Mouse (Mus musculus) spleen, postnatal 14 days (tissue): ENCODE measurements around the gene Tiparp.

Source experiments
- DNase-seq, 2 experiments: peaks; one replicate each; pipeline ENCODE4 v3.0.0; 2021 to 2022; ENCODE audit warnings: low spot score in 2 of 2

Tiparp gene

DNA sequence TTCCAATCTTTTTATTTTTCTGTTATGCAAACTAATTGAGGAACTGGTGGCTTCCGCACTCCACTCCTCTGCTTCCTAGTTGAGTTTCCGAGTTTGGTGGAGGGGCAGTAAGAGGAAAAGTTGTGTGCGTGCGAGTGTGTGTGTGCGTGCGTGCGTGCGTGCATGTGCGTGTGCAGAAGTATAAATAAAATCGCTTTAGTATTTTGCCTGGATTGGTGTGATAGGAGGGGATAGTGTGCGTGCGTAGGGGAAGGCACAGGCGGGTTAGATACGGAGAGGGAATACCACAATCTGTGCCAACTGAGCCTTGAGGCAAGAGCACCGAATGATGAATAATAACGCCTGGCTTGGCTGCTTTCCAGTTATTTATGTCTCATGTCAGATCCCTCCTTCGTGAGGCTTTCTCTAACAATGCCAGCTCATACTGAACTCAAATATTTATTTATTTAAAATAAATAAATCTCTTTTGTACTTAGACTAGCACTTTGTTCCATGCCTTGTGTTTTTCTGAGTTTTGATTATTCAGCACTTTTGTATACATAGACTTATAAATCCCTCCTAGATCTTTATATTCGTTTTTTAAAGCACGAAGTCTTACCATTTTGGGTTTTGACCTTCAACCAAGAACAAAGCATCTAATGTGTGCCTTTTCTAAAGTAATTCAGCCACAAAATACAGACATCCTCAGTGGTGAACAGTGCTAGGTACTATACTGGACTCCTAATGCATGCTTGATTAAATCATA, 1.4 kb downstream of the Tiparp start:
- DNase-seq, result no peak

DNA sequence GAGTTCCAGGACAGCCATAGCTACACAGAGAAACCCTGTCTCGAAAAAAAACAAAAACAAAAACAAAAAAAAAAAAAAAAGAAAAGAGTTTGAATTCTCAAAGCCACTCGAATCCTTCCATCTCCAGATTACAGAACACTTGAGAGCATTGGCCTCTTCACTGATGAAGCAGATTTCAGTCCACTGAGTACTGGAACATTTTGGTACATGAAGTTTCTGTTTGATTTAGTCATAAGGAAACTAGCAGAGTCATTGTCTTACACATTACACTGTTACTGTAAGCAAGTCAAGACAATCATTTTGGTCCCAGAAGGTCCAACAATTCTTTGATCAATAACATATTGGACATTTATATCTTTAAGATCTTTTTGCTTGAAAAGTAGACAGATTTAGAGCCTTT, 4.8 kb downstream of the Tiparp start:
- no peak for DNase-seq

DNA sequence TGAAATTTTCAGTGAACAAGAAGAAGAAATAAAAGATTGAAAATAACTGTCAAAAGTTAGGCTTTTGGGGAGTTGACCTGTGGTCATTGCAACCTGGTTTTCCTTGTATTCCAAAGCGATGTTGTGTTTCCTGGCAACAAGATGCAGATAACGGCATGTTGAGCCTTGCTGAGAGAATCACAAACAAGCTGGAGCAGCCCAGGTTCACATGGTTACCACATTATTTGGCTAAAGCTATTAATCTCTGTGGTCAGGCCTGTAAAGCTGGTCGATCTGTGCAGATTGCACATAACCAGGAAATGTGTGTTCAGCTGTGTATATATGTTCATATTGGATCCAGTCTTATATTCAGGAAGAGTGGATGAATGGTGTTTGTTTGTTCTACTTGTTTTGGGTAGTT, 5.4 kb downstream of the Tiparp start:
- DNase-seq, result no peak

DNA sequence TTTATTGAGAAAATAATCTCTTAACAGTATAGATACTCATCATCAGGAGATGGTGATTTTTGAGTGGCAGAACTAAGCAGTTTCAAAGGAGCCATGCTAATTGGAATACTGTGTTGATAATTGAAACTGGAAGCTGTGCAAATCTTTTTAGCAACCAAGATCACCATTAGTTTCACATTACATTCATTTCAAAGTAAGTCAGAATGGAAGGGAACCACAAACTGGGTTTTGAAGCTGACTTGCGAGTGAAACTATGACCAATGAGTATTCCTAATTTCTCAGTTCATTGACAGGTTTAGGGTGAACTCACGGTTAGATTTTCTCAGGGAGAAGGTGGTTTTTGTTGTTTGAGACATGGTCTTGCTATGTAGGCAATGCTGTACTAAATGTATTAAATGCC, 6.3 kb downstream of the Tiparp start:
- no peak for DNase-seq

DNA sequence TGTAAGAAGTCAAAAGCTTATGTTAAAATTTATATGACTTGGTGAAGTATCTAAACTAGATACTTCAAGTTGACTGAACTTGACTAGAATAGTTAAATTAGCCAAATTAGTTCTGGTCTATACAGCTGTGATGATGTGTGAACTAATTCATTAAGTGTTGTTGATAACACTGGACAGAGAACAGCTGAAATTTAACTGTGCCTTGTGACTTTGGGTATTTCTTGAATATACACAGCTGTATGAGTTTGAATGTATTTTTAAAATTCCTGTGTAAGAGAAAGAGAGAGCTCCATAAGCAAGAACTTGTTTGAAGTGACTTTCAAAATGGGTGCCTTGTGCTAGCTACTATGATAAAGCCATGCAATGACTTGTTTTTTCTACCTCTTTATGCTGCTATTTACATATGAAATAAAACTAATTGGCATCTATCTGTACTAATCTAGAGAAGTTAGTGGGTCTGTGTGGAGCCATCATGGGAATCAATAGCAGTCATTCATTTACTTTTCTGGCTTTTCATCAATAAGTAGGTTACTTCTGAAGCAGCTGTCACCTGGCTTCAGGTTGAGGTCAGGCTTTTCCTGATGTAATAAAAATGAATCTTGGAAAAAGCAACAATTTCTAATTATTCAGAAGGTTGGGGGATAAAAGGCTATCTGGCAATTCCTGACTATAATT, 7.0 kb downstream of the Tiparp start:
- no peak for DNase-seq

DNA sequence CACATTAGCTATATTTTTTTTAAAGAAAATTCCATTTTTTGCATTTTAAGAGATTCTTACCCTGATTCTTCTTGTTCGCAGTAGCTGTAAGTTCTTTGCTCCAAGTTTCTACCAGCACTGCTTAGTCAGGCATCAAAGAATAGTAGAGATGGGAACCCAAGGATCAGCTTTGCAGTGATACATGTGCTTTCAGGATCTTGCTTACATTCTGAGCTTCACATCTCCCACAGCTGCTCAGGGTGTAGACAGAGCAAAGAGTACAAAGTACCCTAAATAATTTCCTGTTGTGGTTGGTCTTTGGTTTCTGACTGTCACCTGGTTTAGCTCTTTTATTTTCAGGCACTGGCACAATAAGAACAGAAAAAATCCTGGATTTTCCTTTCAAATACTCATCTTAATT, 9.1 kb downstream of the Tiparp start:
- no peak for DNase-seq

DNA sequence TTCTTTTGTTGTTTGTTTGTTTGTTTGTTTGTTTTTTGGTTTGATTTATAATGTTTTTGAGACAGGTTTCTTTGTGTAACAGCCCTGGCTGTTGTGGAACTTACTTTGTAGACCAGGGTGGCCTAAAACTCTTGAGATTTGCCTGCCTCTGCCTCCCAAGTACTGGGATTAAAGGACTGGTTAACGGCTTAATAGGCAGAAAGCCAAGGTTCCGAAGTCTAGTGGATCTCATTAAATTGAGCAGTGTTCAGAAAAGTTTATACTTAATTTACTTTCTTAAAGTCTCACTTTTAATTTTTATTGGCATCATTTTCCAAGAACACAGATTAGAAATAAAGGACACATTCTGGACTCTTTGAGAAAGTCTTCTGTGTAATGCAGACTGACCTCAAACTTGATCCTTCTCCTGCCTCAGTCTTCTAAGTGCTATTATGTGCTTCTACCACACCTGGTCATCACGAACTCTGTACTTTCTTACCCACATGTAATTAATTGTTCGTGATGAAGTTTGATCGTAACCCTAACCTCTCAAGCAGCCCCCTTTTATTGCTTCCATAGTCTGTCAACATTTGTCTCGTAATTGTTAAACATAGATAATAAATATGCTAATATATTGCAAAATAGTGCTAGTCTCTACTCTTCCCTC, 12.8 kb downstream of the Tiparp start:
- DNase-seq, result no peak

DNA sequence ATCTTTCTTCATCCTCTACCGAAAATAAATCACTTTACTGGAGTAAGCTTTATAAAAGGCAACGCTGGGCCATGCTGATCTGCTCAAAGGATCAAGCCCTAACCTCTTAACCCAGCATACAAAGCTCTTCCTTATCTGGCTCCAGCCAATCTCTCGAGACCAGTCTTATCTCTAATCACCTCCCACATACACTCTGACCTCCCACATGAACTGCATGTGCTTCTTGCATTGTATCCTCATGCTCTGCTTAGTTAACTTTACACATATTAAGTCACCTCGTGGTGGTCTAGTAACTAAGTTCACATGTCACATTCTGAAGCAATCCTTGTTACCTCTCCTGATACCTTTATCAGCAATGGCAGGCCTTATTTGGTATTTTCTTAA, 13.3 kb downstream of the Tiparp start:
- no peak for DNase-seq

DNA sequence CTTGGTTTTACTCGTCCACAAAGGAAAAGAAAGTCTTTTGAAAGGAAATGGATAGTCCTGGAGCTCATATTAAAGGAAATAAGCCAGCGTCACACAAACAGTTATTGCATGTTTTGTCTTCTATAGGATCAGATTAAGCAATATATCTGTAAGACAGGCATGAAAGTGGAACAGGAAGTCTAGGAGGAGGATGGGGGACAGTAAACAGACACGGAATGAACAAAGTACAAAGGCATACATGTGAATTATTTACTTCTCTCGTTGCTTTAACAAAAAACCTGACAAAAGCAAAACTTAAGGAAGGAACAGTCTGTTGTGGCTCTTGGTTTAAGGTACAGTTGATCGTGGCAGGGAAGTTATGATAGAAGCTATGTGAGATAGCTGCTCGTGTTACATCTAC, 21.6 kb downstream of the Tiparp start:
- DNase-seq, result no peak

DNA sequence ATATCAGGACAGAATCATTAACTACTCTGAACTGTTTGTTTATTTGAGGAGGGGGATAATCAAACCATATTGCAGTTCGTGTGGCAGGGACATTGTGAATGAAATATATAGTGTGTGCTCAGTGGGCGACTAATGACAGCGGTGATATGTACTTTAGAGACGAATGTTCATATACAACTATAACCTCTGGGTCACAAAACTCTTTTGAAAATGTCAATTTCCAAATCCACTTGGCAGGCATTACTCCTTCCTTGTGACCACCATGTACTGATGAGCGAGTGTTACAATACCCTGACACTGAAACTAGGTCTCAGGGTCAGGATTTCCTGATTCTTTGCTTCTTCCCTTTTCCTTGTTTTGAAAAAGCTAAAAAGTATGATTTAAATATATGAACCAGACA, 22.9 kb downstream of the Tiparp start:
- DNase-seq, result no peak

DNA sequence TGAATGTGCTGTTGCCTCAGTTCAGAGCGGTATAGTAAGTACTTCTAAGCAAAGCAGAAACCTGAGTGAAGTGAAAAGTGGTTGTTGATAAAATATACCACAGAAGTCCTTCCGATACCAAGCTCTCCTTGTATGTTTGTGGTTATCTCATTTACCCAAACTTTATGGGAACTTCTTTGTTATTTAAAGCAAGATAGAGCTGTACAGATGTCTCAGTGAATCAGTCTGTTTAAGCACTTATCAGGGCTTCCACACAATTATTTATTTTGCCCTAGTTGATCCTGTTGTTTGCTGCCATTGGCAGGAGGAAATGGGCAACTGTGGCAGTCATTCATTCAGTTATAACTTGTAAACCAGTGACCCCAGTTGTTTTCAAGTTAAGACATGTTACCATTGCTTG, 26.4 kb downstream of the Tiparp start:
- no peak for DNase-seq

DNA sequence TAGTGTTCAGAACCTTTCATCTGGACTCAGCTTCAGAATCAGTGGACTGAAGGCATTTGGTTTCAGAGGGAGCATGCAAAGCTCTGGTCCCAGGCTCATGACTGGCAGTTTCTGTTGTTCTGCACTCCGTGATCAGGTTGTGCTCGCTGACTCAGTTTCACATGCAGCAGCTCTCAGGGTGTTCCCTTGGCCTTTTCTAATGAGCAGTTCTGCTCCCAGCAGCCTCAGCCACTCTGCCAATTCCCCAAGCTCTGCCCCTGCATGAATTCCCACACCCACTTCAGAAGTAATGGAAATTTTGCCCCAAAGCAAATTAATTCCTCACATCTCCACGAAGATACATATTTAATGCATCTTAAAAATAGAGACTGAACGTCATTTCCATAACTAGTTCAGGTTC, 30.5 kb downstream of the Tiparp start:
- no peak for DNase-seq

DNA sequence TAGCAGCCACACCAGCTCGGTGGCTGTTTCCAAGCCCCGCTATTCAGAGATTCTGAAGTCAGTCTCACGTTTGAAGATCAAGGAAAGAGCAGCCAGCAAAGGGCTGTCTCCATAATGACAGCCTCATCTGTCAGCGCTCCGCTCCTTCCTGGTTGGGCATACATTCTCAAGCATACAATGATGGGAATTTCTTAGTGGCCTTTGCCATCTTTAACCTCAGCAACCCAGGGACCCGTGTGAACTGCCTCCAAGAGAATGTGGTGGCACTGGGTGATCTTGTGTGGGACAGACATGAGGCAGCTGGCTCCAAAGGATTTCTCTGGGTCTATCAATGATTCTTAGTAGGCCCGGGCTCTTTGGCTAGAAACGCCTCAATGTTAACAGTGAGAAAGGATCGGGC, 34.0 kb downstream of the Tiparp start:
- no peak for DNase-seq

DNA sequence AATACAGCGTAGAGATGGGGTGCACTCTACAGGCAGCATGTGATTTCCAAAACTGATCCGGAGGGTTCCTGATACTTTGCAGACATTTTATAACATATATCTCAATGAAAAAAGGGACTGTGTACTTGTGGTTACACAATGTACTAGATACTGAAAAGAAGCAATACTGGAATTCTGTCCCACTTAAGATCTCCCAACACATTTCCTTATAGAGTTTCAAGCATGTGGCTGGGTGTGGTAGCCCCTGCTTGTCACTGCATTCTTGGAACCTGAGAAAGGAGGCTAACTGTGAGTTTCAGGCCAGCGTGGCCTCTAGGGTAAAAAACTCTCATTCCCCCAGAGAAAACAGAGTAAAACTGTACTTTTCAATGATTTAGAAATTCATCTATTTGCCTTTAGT, 34.5 kb downstream of the Tiparp start:
- DNase-seq, result no peak

DNA sequence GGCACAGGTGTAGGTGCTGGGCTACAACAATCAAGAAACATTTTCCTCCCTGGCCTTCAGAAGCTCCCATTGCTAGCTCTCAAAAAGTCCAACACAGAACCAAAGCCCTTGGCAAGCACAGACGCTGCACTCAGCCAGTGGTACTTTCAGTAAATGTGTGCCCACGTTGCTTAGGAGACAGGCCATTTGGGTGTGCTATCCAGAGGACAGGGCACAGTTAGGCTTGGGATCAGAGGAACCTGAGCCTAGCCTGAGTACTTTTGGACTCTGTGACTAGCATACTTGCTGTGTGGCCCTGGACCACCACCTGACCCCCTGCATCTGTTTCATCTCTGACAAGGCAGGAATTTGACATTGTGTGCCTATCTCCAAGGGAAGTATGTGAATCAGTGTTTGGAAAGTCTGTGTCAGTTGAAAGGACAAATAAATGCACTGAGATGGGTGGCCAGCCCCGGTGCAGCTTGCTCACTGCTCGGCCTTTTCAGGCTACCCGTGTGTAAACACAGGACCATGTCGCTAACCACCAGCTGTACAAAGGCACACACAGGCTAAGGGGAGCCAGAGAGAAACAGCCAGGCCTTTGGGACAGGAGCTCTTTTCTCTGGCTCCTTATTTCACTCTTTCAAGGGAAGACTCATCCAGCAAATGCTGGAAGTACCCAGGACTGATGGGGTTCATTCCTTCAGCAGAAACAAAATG, 35.9 kb downstream of the Tiparp start:
- DNase-seq, result no peak

DNA sequence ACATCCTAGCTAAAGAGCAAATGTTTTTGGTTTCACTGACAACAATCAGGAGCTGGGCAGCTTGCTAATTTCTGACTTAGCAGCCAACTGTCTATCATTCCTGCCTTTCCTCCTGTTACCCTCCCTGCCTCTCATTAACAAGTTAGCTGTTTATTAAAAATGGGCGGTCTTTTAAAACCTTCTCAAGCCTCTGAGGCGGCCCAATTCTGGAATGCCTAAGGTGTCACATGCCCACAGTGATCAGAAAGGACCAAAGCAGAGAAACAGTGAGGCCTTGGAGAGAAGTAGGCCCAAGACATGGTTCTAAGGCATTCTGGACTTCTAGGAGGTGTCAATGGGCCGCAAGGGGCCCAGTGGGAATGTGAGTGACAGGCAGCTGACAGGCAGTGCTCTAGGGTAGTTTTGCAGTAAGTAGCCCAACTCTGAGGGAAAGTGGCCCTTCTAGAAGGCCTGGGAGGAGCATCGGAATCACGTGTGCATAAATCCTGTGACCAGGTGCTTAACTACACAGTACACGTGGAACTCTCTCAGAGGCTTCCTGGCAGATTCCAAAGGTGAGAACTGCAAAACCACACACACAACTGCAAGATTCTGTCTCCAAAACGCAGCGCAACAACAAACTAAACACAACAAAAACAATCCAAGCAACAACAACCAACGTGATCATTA, 37.6 kb downstream of the Tiparp start:
- DNase-seq, result no peak

DNA sequence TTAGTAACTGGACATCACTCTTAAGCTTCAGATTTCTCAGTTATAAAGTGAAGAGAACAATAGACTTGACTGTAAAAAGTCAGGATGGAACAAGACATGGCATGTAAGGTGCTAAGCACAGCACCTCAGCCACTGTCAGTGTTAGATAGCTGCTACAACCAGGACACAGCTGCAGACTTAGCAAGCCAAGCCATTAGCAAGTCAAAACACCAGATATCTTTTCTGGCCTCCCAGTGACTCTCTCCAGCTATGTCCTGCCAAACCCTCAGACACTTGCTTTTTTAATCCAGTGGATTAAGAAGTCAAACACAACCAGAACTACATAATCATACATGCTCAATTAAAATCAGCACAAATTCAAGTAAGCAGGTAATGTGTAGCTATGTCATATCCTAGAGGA, 41.7 kb downstream of the Tiparp start:
- DNase-seq, result no peak

DNA sequence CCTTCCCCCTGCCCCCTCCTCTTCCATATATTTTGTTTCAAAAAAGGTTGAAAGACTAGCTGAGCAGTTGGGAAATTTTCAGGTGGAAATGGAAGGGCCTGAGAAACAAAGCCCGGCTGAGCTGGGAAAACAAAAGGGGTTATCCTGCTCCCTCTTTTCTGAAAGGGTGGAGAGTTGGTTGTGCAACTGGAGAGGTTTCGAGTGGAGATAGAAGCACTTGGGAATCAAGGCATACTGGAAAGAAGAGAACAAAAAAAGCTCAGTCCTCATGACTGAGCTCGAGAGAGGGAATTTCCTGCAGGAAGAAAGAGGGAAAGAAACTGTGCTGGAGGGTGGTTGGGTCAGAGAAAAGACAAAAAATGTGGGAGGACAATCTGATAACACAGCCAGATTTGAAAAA, 45.3 kb downstream of the Tiparp start:
- no peak for DNase-seq

DNA sequence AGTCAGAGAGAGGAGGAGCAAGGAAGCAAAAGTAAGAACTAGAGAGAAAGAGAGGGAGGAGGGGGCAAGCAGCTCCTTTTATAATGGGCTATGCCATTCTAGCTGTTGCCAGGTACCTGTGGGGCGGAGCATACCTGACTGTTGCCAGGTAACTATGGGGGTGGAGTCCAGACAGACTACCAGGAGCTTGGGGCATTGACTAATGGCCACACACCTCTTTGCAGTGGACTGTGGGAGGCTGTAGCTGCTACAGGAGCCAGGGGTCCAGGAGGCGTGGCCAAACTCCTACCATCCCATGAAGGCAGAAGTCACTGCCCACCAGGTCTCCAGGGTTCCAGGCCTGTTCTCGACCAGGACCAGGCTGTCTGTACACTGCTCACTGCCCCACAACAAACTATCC, 49.4 kb downstream of the Tiparp start:
- no peak for DNase-seq

DNA sequence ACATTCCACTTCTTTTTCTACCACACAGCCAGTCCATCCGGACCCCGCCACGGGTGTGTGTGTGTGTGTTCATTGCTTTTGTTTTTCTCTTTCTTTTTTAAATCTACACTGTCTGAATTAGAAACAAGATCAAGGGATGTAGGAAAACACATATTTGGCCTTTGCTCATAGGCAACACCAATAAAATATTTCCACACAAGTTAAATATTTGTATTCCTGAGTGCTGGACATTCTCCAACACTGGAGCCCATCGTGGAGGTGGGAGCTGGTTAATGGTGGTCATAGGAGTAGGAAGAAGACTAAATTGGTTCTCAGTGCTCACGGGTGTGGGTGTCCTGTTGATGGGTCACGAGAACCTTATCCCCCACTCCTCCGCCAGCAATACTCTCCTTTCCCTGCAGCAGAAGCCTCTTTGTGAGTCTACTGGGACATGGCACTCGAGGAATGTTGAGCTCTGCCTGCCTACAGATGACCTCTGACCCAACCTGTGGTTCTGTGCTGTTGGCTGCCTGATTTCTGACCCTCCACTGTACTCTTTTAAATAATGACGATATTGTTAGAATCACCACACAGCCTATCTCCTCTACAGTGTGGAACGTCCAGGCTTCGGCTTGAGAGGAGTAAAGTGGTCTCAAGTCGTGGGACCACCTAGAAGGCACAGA, 51.2 kb downstream of the Tiparp start:
- no peak for DNase-seq

DNA sequence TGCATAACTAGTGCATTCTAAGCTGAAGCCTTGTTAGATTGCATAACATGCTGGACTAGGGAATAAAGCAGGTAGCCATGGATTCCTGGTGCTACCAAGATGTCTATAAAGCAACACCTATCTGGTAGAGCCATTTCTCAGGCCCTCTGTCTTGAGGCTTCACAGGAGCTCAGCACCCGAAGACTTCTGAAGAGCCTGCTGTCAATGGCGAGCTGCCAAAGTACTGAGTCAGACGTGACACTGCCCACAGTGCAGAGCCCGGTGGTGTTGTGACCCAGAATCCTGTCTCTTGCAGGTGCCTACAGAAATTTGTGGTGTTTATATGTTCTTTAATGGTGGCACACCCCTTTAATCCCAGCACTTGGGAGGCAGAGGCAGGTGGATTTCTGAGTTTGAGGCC, 53.4 kb downstream of the Tiparp start:
- no peak for DNase-seq

DNA sequence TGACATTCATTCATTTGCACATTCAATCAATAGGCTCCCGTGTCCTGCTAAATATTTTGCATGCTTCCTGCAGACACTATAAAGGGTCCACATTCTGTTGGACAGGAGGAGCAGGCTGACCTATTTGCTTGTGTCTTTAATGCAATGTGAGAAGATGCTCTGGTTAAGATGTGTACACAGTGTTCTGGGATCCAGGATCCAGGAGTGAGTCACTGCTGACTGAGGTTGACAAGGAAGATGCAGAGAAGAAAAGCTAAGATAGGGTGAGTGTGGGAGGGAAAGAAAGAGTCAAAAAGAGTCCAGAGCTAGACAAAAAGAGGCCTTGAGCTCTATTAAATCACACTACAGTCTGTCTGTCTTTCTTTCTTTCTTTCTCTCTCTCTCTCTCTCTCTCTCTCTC, 56.1 kb downstream of the Tiparp start:
- DNase-seq, result no peak
